Mouse (Mus musculus) left cerebral cortex, postnatal 4 days (tissue): Measurements from ENCODE around the gene Cd300a. TPM values are rescaled to one million over a fixed set of nuclear protein-coding genes. Genes with fewer than 3 reads are reported as not detected.
"Not testable (repeated sequence)": the region's sequence is repeated elsewhere in the genome, so short reads cannot be mapped to it uniquely, and the experiment has no call there.

Source experiments
- DNase-seq: peaks from one replicate; pipeline ENCODE4 v3.0.0-alpha.2; 2022
- intact Hi-C: fragments of 180-260 bp; cut with DNase I; formaldehyde crosslinking; loops from one replicate; pipeline ENCODE4 v1.15.1; 2025
- total RNA-seq, 2 experiments: library from RNA; stranded (reverse); gene quantifications; 2 replicates each; pipeline ENCODE4 v1.2.3; 2021

Gene Cd300a
- total RNA-seq, 2 experiments from 2014 or later = 0.44 to 0.54 TPM

DNA sequence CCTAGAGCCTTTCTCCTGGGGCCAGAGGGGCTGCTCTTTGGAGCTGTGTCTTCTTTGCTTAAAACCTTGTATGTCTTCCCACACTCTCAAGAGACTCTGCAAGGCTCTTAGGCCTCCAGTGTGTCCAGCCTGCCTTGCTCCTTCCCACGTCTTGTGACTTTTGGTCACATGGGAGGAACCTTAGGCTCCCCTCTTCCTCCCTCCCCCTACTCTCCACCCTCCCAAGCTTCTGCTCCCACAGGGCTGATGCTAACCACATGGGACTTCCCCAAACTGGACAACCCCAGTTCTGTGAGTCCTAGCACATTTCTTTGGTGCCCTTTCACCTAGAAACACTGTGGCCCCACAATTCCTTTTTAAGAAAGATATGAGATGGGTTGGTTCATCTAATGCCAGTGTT, 8.2 kb downstream of the Cd300a start:
- no peak for DNase-seq
- intact Hi-C loops = no loop called here

DNA sequence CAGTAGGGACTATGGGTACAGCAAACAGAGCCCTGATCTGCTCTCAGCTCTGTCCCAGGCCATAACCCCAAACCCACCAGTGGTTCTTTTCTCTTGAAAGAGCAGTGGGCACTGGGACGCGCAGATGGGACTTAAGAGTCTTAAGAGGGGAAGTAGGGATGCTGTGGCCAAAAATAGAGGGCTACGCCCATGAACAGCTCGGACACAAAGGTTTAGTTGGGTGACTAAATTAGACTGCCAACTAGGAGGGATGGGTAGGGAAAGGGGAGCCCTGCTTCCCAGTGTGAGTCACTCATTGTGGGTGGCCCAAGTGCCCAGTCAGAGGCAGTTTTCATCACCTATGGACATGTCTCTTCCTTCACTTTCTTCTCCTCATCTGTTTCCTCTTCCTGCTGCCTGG, 13.4 kb downstream of the Cd300a start:
- no peak for DNase-seq
- intact Hi-C loops = no loop called here

DNA sequence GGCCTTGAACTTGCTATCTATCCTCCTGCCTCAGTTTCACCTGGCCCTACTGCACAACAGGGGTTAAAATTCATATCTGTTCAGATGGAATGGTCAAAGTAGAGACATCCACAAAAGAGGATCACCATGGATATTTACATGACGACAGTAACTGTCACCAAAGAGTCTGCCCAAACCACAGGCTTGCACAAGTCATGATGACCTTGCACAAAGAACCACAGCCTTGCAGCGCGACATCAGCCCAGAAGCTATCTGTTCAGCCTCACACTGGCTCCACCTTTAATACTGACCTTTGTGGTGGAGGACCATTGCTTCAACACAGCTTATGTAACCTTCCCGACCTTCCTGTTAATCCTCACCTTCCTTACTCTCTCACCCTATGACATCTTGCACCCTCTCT, 17.7 kb downstream of the Cd300a start:
- DNase-seq = no peak
- intact Hi-C loops = no loop called here

DNA sequence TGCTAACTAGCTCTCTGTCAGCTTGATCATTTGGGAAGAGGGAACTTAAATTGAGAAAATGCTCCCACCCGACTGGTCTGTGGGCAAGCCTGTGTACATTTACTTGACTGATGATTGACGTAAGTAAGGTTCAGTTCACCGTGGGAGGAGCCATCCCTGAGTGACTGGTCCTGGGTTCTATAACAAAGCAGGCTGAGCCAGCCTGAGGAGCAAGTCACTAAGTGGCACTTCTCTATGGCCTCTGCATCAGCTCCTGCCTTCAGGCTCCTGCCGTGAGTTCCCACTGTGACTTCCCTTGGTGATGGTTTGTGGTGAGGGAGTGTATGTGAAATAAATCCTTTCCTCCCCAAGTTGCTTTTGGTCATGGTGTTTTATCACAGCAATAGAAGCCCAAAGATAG, 18.2 kb downstream of the Cd300a start:
- intact Hi-C loops = no loop called here

DNA sequence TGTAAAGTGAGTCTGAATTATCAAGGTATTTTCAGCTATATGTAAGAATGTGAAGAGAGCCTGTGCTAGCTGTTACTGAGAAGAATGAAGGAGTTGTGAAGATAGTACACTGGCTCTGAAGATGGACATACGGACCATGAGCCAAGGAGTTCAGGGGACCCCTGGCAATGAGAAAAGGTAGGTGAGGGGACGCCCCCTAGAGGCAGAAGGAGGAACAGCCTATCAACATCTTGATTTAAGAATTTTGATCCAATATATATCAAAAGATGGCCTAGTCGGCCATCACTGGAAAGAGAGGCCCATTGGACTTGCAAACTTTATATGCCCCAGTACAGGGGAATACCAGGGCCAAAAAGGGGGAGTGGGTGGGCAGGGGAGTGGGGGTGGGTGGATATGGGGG, 19.7 kb downstream of the Cd300a start:
- intact Hi-C loops, DNase-seq: not testable (repeated sequence)

More for the DNA sequence above, 18.2 kb downstream of the Cd300a start:
- no peak for DNase-seq

DNA sequence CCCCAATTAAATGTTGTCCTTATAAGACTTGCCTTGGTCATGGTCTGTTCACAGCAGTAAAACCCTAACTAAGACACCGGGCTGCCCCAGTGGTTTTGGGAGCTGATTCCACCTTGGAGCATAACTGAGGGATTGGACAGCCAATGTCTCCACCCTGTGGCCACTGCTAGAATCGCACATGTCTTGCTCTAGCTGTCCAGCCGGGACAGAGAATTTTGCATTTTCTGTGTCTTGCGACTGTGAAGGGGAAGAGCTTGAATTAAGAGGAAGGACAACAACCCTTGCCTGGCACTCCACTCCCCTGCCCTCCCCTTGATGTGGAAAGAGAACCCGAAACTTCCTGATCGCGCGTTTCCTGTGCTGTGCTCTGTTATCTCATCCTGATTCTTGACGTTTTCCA, 23.0 kb downstream of the Cd300a start:
- intact Hi-C loops = loop anchor here (5.0 kb wide), 2 partner anchors 101 to 241 kb away; no protein-coding TSS in a partner anchor
- DNase-seq = peak; percentile 82

DNA sequence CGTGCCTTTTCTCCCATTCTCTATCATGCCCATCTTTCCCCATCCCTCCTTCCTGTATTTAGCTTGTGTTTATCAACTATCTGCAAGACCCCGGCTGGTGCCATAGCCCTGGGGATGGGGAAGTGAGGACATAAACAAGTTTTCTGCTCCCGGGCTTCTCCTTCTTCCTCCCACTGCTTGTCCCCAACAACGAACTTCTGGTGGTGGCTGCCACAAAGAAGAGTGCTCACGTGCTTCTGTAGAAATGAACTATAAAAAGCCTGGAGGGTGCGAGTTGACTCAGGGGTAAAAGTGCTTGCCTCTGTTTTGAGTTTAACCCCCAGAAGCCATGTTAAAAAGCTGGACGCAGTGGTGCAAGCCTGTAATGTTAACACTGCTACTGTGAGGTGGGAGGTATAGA, 25.1 kb downstream of the Cd300a start:
- no peak for DNase-seq
- intact Hi-C loops = loop anchor here (5.0 kb wide), 2 partner anchors 103 to 243 kb away; no protein-coding TSS in a partner anchor

DNA sequence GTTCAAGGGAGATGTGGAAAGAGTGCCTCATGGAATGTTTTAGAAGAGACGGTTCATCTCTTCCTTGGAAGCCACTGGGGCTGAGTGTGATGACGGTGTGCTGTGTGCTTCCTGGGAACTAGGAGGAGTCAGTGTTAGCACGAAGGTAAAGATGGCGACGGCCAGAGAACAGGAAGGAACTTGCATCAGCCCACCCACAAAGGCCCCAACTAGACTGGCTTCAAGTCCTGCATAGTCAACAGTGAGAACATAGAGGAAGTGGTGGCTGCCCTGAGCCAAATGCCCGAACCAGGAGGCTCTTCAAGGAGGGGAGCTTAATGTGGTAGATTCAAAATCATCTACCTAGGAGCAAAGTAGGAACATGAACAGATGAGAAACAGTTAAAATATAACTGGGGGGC, 27.3 kb downstream of the Cd300a start:
- intact Hi-C loops = no loop called here
- no peak for DNase-seq

DNA sequence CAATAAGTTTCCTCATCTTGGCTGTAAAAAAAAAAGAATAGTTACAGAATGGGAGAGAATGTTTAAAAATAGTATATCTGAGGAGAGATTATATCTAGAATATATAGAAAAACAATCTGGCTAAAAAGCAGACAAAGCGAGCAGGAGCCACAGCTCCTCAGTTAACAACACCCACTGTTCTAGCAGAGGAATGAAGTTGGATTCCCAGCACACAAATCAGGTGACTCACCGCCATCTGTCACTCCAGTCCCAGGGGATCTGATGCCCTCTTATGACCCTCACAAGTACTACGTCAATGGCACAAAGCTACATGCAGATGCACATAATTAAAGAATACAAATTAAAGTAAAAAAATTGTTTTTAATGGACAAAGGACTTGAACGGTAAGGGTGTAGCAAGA, 32.6 kb downstream of the Cd300a start:
- intact Hi-C loops = no loop called here
- DNase-seq = no peak

DNA sequence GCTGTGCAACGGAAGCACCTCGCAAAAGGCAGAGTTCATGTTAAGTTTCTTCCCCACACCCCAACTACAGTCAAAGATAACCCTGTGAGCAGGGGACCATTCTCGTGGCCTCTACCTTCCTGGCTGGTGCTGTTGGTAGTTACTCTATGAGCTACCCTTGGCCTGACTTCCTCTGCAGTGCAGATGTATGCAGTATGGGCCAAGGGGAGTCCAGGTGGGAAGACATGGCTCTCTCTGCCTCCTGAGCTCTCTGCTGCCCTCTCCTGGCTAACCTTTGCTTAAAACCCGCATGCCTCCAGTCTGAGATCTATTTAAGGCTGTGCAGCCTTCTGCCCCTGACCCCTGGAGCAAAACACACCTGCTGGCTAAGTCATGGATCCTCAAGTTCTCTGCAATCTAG, 34.1 kb downstream of the Cd300a start:
- intact Hi-C loops = no loop called here
- DNase-seq = peak; percentile 10

DNA sequence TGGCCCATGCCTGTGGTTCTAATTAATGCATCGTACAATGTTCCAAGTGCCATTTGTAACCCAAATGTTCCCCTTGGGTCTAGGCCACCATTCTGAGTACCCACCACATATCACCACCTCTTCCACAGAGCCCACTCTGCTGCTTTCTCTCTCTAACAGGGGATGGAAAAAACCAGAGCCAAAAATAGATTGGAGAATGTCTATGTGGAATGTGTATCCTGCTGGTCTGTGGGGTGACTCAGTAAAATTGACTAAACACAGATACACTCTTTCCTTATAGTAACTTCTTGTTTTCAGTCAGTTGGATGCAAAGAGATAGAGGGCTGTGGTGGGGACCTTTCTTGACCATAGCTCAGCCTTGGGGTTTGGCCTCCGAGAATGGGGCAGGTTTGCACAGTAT, 39.7 kb downstream of the Cd300a start:
- intact Hi-C loops = no loop called here
- DNase-seq = no peak

DNA sequence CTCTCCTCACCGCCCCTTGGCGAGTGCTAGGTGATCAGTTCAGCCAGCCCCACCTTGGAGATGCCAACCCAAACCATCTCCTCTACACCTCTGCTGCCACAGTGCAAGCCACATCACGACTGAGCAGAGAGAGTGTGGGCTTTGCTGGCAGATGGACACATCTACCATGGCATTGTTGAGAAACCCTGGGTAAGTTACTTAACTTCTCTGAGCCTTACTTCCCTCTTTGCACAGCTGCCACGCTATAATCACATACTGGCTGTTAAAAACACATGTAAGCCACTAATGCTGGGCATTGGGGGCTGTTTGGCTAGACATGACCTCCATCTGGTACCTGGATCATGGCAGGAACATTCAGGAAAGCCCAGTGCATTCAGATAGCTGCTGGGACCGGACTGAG, 41.2 kb downstream of the Cd300a start:
- DNase-seq = no peak
- intact Hi-C loops = no loop called here

DNA sequence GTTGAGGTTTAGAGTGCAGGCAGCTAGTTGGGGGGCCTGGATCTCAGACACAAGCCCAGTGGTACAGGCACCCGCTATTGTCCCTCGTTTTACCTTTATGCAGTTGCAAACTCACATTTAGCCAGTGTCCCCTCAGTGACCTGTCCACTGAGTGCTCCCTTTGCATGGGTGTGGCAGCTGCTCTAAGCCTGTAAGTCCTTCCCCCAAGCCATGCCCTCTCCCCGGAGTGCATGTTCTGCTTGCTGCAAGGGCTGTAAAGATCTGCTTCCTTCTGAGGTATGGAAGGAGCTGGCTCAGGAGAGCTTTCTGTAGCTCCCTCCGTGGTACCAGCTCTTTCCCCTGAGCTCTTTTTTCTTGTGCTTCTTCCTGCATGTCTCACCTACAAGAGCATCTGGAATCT, 43.8 kb downstream of the Cd300a start:
- intact Hi-C loops = no loop called here
- no peak for DNase-seq

DNA sequence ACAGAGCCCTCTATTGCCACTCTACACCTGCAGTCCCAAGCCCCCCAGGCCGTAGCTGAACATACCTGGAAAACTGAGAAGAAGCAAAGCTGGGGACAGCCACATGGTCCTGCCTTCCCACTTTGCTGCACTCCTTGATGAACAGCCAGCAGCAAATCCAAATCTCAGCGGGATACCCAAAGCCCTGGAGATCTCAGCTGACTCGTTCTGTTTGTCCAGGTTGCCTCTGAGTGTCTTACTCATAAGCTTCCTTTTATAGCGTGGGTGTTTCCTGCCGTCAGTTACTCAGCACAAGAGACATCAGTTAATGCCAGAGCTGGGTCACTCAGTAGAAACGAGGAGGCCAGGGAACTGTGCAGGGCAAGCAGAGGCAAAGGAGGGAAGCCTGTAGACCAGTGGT, 44.3 kb downstream of the Cd300a start, which contains the start of gene Cd300lb:
Cd300lb (minus strand) TSS at position 243 of the 400 bp plus-strand sequence.
- intact Hi-C loops = no loop called here
- DNase-seq = no peak

Other genes with a start within 250 kb of the Cd300a start
- 1,000 to 10,000 TPM; 1,144 to 1,233 TPM for gene Rpl38, start 221.5 kb upstream of the Cd300a start, total RNA-seq
- gene Ttyh2, start 214.6 kb upstream of the Cd300a start, total RNA-seq = 10 to 100 TPM; 19.9 to 21.4 TPM
- 1 to 10 TPM; 1.5 to 1.8 TPM for gene Dnaic2, start 162.6 kb upstream of the Cd300a start, total RNA-seq
- 1 to 10 TPM; 2.7 to 2.9 TPM for gene Kif19a, start 124.7 kb upstream of the Cd300a start, total RNA-seq
- 10 to 100 TPM; 12.5 to 14.7 TPM for gene Btbd17, start 94.1 kb upstream of the Cd300a start, total RNA-seq
- not detected for gene Gpr142, start 91.1 kb upstream of the Cd300a start, total RNA-seq
- gene Gprc5c, start 38.9 kb upstream of the Cd300a start, total RNA-seq = 1 to 10 TPM; 4.9 to 5.6 TPM
- gene Cd300lb, start 44.3 kb downstream of the Cd300a start, total RNA-seq = not detected
- gene Cd300c, start 79.1 kb downstream of the Cd300a start, total RNA-seq = not detected
- under 1 TPM; 0.12 to 0.14 TPM for gene Cd300ld, start 99.9 kb downstream of the Cd300a start, total RNA-seq
- 1 to 10 TPM in 1 of 2 experiments, under 1 TPM in 1; 0.70 to 1.3 TPM for gene Cd300c2, start 111.8 kb downstream of the Cd300a start, total RNA-seq
- gene Cd300ld2, start 126.2 kb downstream of the Cd300a start, total RNA-seq = not detected
- gene Cd300ld4, start 137.0 kb downstream of the Cd300a start, total RNA-seq = 1 to 10 TPM in 1 of 2 experiments, not detected in 1; 1.0 TPM
- under 1 TPM; 0.50 to 0.62 TPM for gene Cd300ld5, start 147.7 kb downstream of the Cd300a start, total RNA-seq
- gene Cd300ld3, start 158.4 kb downstream of the Cd300a start, total RNA-seq = under 1 TPM; 0.50 to 0.62 TPM
- not detected for gene Cd300e, start 172.1 kb downstream of the Cd300a start, total RNA-seq
- gene Rab37, start 201.4 kb downstream of the Cd300a start, total RNA-seq = under 1 TPM; 0.38 to 0.68 TPM
- under 1 TPM; 0.30 to 0.48 TPM for gene Cd300lf, start 244.0 kb downstream of the Cd300a start, total RNA-seq